Mouse (Mus musculus) lung, adult 2 months (tissue): ENCODE results near the gene Ascc2.

Experiments
- CTCF ChIP-seq: fragments of 200-500 bp; IDR thresholded peaks from 2 replicates; pipeline ENCODE4 v1.5.1; 2011; ENCODE audit warnings: mild to moderate bottlenecking, low read length, control low read depth; ENCODE audit not compliant: insufficient read depth
- POLR2A ChIP-seq: fragments of 200-500 bp; IDR thresholded peaks from 2 replicates; pipeline ENCODE4 v1.6.1; 2011; ENCODE audit warnings: low read depth, mild to moderate bottlenecking, control low read depth, low read length, borderline replicate concordance; ENCODE audit errors: extremely low read depth

DNA sequence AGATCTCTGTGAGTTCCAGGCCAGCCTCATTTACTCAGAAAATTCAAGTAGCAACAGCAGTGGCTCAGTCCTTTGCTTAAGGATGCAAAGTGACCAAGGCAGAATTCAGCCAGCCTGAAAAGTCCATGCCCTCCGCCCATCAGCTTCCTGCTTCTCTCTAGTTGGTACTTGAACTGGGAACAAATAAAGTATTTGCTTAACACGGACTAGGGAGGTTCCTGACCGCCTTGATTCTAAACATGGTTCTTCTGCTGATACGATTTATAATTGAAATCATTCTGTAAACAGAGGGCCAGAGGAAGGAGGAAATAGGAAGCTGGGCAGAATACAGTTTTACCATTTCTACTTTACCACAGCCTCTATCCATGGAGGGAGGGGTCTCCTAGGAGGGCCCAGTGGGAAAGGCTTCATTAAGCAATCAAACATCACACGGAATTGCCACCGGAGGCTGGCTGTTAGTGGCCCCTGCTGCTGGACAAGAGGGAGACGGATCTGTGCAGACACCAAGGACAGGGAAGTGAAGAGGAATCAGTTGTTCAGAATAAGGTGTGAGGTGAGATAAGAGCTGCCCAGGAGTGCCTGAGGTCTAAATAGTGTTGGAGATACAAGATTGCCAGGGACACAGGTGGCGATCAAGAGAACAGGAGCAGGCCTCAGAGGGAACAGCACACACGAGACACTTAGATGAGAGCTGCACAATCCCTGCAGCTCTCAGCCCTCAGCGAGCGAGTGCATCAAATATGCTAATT is 51.3 kb downstream of the Ascc2 start:
- TF ChIP-seq CTCF: no peak
- TF ChIP-seq POLR2A: no peak
